8 mouse cellular contexts compared by ENCODE assay signal in the genomic region with DNA sequence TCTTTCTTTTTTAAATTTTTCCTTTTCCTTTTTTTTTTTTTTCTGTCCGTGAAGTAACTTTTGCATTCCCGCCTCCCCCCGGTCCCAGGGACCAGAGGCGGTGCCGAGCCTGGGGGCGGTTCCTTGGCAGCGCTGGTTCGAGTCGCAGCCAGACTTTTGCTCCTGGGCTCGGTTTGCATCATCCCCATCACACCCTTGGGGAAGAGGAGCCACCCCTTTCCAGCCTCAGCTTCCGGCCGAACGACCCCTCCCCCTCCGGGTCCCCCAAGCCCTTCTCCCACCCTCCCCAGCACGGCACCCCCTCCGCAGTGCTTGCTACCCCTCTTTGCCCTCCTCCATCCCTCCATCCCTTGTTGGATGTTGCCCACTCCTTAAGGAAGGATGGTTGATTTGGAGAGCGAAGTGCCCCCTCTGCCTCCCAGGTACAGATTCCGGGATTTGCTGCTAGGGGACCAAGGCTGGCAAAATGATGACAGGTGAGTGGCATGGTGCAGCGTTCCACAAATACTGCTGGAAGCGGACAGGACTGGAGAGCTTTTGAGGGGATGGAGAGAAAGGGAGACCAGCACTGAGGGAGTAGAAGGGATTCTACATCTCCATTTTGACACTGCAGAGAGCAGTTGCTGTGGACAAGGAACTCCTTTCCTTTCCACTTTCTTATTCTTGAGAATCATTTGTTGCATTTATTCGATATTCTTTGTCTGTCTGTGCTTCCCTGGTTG. TPM values are rescaled to one million over a fixed set of nuclear protein-coding genes. Genes with fewer than 3 reads are reported as not detected.
DNase-seq lines count a peak whose midpoint lies in the region; ATAC-seq lines count a peak whose summit lies in the region.

Kcnt2 (plus strand) TSS at position 283 of the 722 bp plus-strand sequence.

- H3K27me3 ChIP-seq in intestine, embryonic 16.5 days (replicated peaks; ENCODE audit: control insufficient read depth, insufficient read depth, low read length): no peaks in the 10 kb centered on the region
- no peaks in the 10 kb centered on the region for H3K27me3 ChIP-seq in limb, embryonic 10.5 days (ENCODE audit: low read depth, poor library complexity, severe bottlenecking)
- no peaks in the 10 kb centered on the region for H3K27me3 ChIP-seq in midbrain, embryonic 16.5 days (ENCODE audit: control insufficient read depth, insufficient read depth, low read depth, low read length)

- H3K4me3 ChIP-seq in brown adipose tissue, adult 24 weeks (ENCODE audit: insufficient read depth, low read depth, low read length): peak within 1 kb of the TSS; percentile 35
- H3K4me3 ChIP-seq in intestine, embryonic 16.5 days (ENCODE audit: low read length): peak within 1 kb of the TSS; percentile 49
- H3K4me3 ChIP-seq in limb, embryonic 10.5 days: peak within 1 kb of the TSS; percentile 64
- H3K4me3 ChIP-seq in midbrain, embryonic 16.5 days (ENCODE audit: low read depth, low read length): peak within 1 kb of the TSS; percentile 56

- DNase-seq in ES-CJ7 (ENCODE audit: low read depth, low spot score): peak; percentile 77
- DNase-seq in gastrocnemius, postnatal 4 days (ENCODE audit: low spot score in 2 of 2): peak; percentile 26 to 48
- DNase-seq in limb, embryonic 10.5 days (ENCODE audit: low spot score): peak; percentile 40
- DNase-seq in urinary bladder, postnatal 4 days (ENCODE audit: low spot score in 2 of 2): peak; percentile 33 to 66
- DNase-seq in cerebellum, adult 11-12 months: no peak

- peak within 1 kb of the TSS; percentile 63 for H3K9ac ChIP-seq in intestine, embryonic 16.5 days (ENCODE audit: low read depth, low read length)
- peak within 1 kb of the TSS; percentile 69 for H3K9ac ChIP-seq in midbrain, embryonic 16.5 days (ENCODE audit: low read depth, low read length)

- no peaks in the 10 kb centered on the region for H3K9me3 ChIP-seq in intestine, embryonic 16.5 days (ENCODE audit: control insufficient read depth, low read length)
- no peaks in the 10 kb centered on the region for H3K9me3 ChIP-seq in limb, embryonic 10.5 days (replicated peaks)
- no peaks in the 10 kb centered on the region for H3K9me3 ChIP-seq in midbrain, embryonic 16.5 days (replicated peaks; ENCODE audit: control insufficient read depth, low read length, poor library complexity, severe bottlenecking)

- peak within 1 kb of the TSS; percentile 85 for H3K4me2 ChIP-seq in intestine, embryonic 16.5 days (ENCODE audit: low read depth, low read length)
- peak within 1 kb of the TSS; percentile 85 for H3K4me2 ChIP-seq in midbrain, embryonic 16.5 days (ENCODE audit: low read length)

- H3K27ac ChIP-seq in brown adipose tissue, adult 24 weeks (replicated peaks; ENCODE audit: low read depth, low read length): no peak within 1 kb of the TSS
- no peak within 1 kb of the TSS for H3K27ac ChIP-seq in intestine, embryonic 16.5 days (ENCODE audit: low read length)
- H3K27ac ChIP-seq in limb, embryonic 10.5 days: peak within 1 kb of the TSS; percentile 75
- H3K27ac ChIP-seq in midbrain, embryonic 16.5 days (ENCODE audit: low read length): peak within 1 kb of the TSS; percentile 23; the same call in 1 of the 2 replicates

- WGBS in intestine, embryonic 16.5 days: 1% methylated on average over 21 of the region's 21 CpGs
- WGBS in limb, embryonic 10.5 days: under 1% methylated on average over 21 of the region's 21 CpGs
- under 1% methylated on average over 21 of the region's 21 CpGs for WGBS in midbrain, embryonic 16.5 days

- no peaks in the 10 kb centered on the region for H3K4me1 ChIP-seq in brown adipose tissue, adult 24 weeks (ENCODE audit: control insufficient read depth, insufficient read depth, insufficient read length, low read length)
- H3K4me1 ChIP-seq in intestine, embryonic 16.5 days (ENCODE audit: control insufficient read depth, insufficient read depth, low read length): peaks cover 9% of the 10 kb centered on the region; the same call in 1 of the 2 replicates
- H3K4me1 ChIP-seq in limb, embryonic 10.5 days: peaks cover 6% of the 10 kb centered on the region; the same call in 1 of the 2 replicates
- H3K4me1 ChIP-seq in midbrain, embryonic 16.5 days (ENCODE audit: control insufficient read depth, insufficient read depth, low read length): peaks cover 3% of the 10 kb centered on the region; the same call in 1 of the 2 replicates

- peak; percentile 63 for ATAC-seq in intestine, embryonic 16.5 days
- peak; percentile 78 for ATAC-seq in midbrain, embryonic 16.5 days

- no peaks in the 10 kb centered on the region for H3K36me3 ChIP-seq in intestine, embryonic 16.5 days (ENCODE audit: control insufficient read depth, insufficient read depth, low read length)
- no peaks in the 10 kb centered on the region for H3K36me3 ChIP-seq in limb, embryonic 10.5 days
- H3K36me3 ChIP-seq in midbrain, embryonic 16.5 days (ENCODE audit: control insufficient read depth, insufficient read depth, low read length): no peaks in the 10 kb centered on the region

RNA-seq across cellular contexts. Expression of gene Kcnt2, which starts in this region (rescaled TPM):
- 0.16 and 0.25 TPM in 2 replicates for polyA plus RNA-seq in brown adipose tissue, adult 24 weeks (2012; ENCODE audit: insufficient read depth, insufficient read length, missing spikeins)
- 1 to 10 TPM; 2.4 TPM for total RNA-seq in gastrocnemius, postnatal 4 days (2021)
- polyA plus RNA-seq in intestine, embryonic 16.5 days (2015; fragmentation: Nextera tagmentation; extraction: Ambion mirVana): 1.3 and 1.6 TPM in 2 replicates
- 0.73 and 1.1 TPM in 2 replicates for polyA plus RNA-seq in limb, embryonic 10.5 days (2016; fragmentation: Nextera tagmentation; extraction: Ambion mirVana)
- polyA plus RNA-seq in midbrain, embryonic 16.5 days (2015; fragmentation: Nextera tagmentation; extraction: Ambion mirVana): 3.5 and 3.8 TPM in 2 replicates

Comparison
In these comparisons a context has a peak if more than half of its experiments do, and no peak if none do; other contexts are left out.
1. H3K27ac ChIP-seq: peak in limb, embryonic 10.5 days (single experiment) and midbrain, embryonic 16.5 days (single experiment); none in brown adipose tissue, adult 24 weeks (single experiment) and intestine, embryonic 16.5 days (single experiment).
2. Peak in every context shown above with its lines, with median percentiles within 50 percentile points of each other: H3K4me3 ChIP-seq.